Mouse (Mus musculus) c-Kit-negative CD71-positive TER-119-positive erythroid progenitor cells, embryonic 14.5 days (primary cell): Measurements from ENCODE around the gene Dnajb3.
A peak's percentile ranks its signal among the peaks of the same experiment; 100 is the strongest.
"Not testable (repeated sequence)": the region's sequence is repeated elsewhere in the genome, so short reads cannot be mapped to it uniquely, and the experiment has no call there.

Experiments used
- DNase-seq: peaks from one replicate; pipeline ENCODE4 v3.0.0-alpha.2; 2013; ENCODE audit warnings: low read depth, low spot score

Gene Dnajb3

DNA sequence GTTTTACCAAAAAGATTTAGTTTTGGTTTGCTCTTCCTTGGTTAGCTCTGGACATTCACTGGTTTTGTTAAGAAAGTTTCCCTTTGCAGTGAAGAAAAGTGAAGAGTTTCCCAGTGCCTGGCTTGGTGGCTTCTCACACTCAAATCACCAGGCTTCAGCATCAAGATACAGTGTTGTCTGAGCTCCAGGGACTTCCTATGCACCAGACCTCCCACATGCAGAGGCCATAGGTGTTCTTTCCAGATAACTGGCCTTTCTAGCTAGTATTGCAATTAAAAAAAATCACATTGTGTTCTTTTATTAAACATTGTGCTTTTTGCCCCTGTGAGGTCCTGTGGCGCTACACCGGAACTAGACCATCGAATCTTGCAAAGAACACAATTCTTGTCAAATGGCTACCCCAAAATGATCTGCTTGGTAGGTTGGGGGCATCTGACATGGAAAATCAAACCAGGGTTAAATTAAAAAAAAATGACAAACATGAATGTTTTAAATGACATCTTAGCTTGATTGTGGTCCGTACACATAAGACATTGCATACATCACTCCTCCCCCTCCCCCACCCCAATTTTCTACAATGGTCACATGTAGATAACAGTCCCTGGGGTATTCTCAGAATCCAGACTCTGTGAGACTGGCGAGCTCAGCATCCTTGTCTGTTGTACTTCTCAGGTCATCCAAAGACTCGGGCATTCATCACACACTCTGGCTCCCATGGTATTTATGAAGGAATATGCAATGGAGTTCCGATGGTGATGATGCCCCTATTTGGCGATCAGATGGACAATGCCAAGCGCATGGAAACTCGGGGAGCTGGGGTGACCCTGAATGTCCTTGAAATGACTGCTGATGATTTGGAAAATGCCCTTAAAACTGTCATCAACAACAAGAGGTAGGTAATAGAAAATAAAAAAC lies 10.1 kb upstream of the Dnajb3 start:
- no peak for DNase-seq

DNA sequence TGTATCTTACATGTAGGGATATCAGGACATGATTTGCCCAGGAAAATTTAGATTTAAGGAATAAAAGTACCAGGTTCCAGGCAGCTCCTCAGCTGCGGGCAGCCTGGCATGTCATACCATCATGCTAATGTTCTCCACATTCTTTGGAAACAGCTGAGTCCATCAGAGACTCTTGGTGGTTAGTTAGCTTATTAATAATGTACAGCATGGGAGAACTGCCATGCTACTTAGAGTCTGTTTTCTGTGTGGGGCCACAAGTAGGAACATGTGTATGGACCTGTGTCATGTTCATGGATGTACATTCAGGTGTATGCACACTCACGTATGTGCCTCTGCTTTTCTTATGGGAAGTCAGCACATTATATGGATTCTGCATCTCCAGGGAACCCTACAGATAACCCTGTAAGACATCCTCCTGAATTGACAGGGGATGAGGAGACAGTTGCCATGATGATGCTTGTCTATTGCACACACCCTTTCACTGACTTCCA lies 8.9 kb upstream of the Dnajb3 start:
- no peak for DNase-seq

DNA sequence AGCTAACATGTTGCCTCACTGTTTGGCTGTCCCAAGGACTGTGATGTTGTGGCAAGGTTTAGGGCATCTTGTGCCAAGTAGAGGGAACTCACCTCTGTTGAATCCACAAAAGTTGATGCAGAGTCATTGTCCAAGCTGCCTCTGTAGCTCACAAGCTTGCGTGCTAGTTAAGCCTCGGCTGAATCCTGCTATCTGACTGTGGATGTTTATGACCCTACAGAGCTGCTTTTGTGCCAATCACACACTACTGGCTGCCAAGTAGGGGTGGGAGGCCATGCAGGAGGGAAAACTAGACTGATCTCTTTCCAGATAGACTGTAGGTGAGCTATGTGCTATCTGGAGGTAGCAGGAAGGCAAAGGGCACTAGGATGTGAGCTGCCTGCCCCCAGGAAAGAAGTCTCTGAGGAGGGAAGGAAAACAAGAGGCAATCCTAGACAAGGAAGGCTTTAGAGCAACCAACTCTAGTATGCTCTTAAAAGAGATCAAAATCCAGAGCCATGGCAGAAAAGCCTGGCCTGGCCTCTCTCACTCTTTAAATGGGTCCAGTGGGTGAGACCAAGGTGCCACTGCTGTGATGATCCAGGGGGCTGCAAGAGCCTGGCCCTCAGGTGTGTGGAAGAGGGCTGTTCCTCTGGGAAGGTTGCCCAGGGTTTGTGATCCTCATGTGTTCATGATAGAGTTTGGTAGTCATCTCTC lies 8.3 kb upstream of the Dnajb3 start:
- DNase-seq, result no peak

DNA sequence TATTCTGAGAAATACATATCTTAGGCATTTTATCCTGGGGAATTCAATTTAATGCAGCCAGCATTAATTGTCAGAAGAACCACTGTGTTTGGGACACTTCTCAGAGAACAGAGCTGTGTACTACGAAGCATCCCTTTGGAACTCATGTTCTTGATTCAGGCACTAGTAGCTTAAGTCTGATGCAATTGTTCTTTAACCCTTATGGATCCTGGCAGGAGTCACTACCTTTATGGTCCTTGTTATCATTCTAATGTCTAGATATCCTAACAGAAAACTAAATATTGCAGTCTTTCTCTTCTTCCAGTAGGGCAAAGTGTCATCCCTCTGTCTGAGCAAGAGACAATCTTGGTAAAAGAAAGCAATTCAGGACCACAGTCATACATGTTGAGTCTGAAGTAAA lies 7.5 kb upstream of the Dnajb3 start:
- no peak for DNase-seq

DNA sequence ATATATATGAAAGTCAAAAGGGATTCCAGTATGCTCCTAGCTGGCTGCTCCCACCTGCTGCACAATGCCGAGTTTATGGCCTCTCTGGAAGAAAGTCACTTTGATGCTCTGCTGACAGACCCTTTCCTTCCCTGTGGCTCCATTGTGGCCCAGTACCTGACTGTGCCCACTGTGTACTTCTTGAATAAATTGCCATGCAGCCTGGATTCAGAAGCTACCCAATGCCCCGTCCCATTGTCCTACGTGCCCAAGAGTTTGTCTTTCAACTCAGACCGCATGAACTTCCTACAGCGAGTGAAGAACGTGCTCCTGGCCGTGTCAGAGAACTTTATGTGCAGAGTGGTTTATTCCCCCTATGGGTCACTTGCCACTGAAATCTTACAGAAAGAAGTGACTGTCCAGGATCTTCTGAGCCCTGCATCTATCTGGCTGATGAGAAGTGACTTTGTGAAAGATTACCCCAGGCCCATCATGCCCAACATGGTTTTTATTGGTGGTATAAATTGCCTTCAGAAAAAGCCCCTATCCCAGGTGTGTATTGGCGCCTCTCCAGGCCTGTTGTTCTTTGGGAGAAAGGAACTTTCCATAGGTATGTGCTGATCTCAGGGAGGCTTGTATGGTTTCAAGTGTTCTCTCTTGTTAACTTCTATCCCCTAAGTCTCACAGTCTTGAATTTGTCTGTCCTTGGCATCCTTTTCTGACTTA lies 6.9 kb upstream of the Dnajb3 start:
- no peak for DNase-seq

DNA sequence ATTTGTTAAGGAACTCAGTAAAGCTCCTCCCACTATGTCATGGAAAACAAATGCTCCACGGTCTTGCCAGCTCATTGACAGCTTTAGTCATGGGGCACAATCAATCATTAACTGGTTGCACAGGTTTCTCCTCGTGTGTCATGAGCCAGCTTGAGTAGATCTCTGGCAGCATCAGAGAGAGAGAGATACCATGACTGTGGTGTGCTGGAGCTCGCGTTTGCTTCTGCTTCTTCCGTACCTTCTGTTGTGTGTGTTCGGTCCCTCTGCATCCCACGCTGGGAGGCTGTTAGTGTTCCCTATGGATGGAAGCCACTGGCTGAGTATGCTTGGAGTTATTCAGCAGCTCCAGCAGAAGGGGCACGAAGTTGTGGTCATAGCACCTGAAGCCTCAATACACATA lies 6.2 kb upstream of the Dnajb3 start, which contains the start of gene Ugt1a1:
Gene Ugt1a1 (plus strand): TSS at position 148 of the 400 bp plus-strand sequence.
- no peak for DNase-seq

DNA sequence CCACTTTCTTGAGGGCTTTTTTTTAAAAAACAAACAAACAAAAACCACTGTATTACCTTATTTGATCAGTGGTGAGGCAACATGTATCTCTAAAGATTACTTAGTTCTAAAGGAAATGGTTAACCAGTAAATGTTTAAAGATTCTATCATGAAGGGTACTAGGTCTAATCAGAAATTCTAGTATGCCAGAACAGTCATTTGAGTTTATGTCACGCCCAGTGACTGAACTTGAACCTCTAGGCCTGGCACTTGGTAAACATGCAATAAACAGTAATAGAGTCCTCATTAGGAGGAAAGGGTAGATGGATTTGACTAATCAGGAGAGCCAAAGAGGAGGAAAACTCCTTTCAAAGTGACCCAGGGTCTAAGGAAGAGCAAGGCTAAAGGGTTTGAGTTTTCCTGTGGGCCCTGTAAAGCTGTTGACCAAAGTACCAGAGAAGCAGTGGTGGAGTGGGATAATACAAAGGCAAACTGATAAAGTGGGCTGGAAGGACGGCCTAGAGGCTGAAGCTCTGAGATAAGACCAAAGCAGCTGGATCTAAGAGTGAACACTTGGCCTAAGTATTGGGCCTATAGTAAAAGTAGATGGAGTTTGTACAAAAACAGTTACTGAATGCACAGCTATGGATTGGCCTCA lies 1.4 kb upstream of the Dnajb3 start:
- peak; percentile 74 for DNase-seq

DNA sequence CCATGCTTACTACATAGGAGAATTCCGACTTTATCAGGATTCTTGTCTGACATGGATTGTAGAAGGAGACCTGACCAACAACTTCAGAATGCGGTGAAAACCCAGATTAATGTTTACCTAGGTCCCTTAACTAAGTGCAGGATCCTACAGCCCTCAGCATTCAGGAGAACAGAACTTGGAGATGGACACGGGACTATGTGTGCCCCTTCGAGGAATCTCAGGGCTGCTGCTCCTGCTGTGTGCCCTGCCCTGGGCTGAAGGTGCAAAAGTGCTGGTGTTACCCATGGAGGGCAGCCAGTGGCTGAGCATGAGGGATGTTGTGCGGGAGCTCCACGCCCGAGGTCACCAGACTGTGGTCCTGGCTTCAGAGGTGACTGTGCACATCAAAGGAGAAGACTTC lies 5.1 kb downstream of the Dnajb3 start, which contains the start of gene Ugt1a2:
Gene Ugt1a2 (plus strand): TSS at position 146 of the 400 bp plus-strand sequence.
- no peak for DNase-seq

DNA sequence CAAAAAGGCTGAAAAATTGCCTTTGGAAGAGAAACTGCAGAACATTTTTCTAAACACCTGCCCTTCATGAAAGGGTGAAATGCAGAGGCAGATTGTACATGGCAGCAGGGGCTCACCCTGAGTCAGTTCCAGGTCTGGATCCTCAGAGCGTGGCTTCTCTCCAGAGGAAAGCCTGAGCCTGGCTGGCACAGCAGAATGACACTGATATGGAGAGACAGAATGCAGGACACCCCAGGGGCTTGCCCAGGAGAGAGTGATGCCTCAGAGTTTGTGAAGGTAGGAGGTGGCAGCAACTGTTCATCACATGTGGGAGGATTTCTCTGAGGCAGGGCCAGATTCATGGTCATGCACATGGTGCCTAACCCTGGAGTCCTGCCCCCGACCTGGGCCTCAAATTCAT lies 5.6 kb downstream of the Dnajb3 start:
- DNase-seq, result no peak

DNA sequence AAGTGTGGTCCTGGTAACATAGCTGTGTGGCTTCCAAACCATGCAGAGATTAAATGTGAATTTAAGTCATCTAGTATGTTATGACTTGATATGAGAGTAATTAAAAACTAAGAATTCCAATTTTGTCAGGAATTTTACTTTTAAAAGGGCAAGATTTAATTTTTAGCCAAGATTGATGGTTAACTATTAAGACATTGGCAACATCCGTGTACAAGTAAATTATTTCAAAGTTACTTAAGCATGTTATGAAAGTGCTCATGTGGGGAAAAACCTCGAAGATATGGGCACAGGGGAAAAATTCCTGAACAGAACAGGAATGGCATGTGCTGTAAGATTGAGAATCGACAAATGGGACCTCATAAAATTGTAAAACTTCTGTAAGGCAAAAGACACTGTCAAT lies 8.1 kb downstream of the Dnajb3 start:
- DNase-seq, result no peak

DNA sequence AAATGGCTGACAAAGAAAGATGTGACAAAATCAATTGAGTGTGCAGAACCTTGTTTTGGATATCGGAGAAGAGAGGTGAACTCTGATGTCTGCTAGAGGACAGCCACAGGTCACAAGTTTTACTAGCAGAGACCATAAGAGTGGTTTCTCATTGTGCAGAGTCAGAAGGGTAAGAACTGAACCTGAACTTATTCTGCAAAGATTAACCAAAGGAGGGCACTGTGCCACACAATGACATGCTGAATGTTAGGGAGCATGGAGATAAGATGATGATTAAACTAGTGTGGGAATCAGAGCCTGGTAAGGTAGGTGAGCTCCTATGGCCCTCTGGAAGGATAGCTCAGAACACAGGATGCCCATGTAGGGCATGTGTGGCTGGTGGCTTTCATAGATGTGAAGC lies 9.9 kb downstream of the Dnajb3 start:
- no peak for DNase-seq

DNA sequence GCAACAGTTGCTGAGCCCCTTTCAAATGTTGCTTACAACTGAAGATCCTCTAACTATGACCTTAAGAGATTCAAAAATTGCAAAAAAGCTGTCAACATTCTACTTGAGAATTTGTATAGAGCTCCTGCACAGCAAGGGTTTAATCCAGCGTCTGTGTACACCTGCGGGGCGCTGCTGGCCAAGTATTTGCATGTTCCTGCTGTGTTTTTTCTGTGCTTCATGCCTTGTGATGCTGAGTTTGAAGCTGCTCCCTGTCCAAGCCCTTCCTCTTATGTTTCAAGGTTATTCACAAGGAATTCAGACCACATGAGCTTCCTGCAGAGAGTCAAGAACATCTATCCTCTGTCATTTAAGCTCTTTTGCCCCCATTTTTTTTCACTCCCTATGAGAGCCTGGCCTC lies 13.4 kb downstream of the Dnajb3 start:
- no peak for DNase-seq

DNA sequence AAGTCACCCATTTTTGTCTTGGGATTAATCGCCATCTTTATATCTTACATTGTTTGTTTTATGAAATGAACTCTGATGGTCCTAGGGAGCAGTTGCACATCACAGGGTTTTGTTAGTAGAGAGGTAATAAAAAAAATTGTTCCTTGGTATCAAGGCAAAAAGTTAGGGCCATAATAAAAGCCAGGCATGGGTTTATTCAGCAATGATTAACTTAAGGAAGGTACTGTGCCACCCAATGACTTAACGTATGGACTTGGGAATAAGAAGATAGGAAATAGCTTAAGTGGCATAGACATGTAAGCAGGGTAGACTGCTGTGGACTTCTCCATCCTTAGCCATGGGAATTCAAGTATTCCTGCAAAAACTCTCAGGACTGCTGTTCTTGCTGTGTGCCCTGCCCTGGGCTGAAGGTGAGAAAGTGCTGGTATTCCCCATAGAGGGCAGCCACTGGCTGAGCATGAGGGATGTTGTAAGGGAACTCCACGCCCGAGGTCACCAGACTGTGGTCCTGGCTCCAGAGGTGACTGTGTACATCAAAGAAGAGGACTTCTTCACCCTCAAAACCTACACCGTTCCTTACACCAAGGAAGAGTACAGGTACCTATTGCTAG lies 19.2 kb downstream of the Dnajb3 start:
- DNase-seq, result no peak

DNA sequence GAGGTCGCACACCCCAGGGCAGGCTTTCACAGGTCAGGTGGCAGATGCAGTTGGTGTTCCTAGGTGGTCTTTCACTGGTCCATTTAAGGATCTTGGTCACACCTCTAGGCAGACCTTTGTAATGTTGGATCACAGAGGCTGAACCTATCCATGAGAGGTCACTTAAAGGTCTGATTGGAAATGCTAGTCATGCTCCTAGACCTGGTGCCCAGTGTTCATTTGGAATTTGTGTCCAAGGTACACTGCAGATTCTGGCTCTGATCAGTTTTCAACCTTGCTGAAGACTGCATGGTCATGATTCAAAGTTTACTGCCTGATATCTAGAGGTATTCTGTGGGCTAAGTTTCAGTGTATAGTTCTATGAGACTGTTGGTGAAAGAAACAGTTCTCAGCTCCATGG lies 25.9 kb downstream of the Dnajb3 start:
- DNase-seq, result no peak

DNA sequence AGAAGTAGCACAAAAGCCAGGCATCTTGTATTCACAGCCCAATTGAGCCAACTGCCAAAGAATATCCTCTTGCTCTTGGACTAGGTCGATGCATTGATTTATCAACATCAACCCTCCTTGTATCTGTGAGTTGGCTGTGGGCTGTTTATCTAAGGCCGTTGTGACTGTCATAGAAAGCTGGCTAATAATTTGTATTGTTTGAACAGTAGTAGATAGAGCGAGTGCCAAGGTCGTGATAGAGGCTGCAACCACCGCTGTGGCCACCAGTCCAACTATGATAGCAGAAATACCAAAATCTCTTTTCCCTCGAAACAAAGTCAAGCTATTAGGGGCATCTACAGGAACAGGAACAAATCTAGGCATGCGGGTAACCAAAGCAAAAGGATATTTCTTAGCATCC lies 33.4 kb downstream of the Dnajb3 start:
- DNase-seq, result not testable (repeated sequence)

DNA sequence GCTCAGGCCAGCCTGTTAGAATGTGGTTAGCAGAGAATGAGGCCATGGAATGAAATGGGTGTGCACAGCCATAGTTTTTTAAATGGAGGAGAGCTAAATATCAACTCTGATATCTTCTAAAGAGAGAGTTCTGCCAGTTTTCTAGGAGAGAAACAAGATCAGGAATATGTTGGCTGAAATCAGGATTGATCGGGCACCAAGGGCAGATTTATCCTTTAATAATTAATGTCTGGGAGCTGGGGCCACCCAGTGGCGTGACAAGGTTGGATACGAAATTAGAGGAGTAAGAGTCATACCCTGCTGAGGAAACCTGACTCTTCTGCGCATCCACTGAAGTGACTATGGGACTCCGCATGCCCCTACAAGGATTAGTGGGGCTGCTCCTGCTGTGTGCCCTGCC lies 39.9 kb downstream of the Dnajb3 start, which contains the start of gene Ugt1a5:
Gene Ugt1a5 (plus strand): TSS at position 302 of the 400 bp plus-strand sequence.
- DNase-seq, result no peak

DNA sequence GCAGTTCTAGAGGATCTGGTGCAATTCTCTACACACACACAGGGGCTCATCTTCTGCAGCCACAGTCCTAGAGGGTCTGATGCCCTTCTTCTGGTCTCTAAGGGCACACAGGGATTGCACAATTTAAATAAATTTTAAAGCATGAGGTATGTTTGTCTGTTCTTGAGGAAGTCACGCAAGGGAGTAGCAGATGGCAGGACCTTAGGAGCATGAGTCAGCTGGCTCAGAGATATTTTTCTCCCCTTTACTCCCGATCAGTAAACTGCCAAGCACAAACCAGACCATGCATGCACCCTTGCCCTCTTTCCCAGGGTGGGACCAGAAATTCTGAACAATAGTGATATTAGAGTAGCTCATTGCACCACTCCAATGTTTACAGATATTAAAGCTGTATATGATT lies 47.2 kb downstream of the Dnajb3 start:
- DNase-seq, result no peak
